Mouse (Mus musculus): ENCODE results near the gene Abhd6. TPM values are rescaled to one million over a fixed set of nuclear protein-coding genes. Genes with fewer than 3 reads are reported as not detected.

Gene Abhd6
- polyA plus RNA-seq, 2 experiments = 11.2 to 21.8 TPM

DNA sequence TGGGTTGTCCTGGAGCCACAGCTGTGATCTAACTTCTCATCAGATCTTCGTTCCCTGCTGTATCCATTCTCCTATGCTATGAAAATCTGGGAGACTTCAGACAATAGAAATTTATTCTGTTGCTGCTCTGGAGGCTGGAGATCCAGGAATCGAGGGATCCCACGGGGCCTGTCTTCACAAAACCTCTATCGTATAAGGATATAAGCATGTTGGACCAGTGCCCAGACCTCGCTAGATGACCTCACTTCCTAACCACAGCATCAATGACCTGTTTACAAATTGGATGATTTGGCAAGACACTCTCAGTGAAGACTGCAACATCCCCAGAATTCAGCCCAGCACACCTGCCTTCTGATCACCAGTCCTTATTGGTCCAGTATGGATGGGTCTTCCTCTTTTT, 41.0 kb upstream of the Abhd6 start:
- WGBS = 60% methylated on average over 5 of the region's 5 CpGs
- ATAC-seq (ENCODE audit: low FRiP score, low read depth) = no peak
- Histone ChIP-seq H3K9me3 (ENCODE audit: control insufficient read depth, low read length) (no peaks in the 10 kb centered on the region), H3K9ac (ENCODE audit: low read depth, low read length, severe bottlenecking) (no peak overlapping the region), H3K4me3 (replicated peaks; ENCODE audit: low read length) (no peak overlapping the region), H3K27me3 (ENCODE audit: control insufficient read depth, insufficient read depth, low read length) (no peaks in the 10 kb centered on the region), H3K4me1 (ENCODE audit: control insufficient read depth, insufficient read depth, low read length) (no peaks in the 10 kb centered on the region), H3K36me3 (ENCODE audit: control insufficient read depth, insufficient read depth, low read length) (no peaks in the 10 kb centered on the region), H3K4me2 (replicated peaks; ENCODE audit: low read depth, low read length, severe bottlenecking) (no peak overlapping the region), H3K27ac (replicated peaks; ENCODE audit: low read depth, low read length) (no peak overlapping the region)
- DNase-seq (ENCODE audit: low spot score) = peak; percentile 64
- TF ChIP-seq POLR2A (IDR thresholded peaks at IDR 0.05; ENCODE audit: borderline replicate concordance, extremely low read depth, insufficient read depth, insufficient read length) = no peak

- Histone ChIP-seq H3K36me3 (ENCODE audit: control insufficient read depth, insufficient read depth, low read length) (no peaks in the 10 kb centered on the region), H3K27ac (replicated peaks; ENCODE audit: low read depth, low read length) (no peak overlapping the region), H3K9me3 (ENCODE audit: control insufficient read depth, low read length) (no peaks in the 10 kb centered on the region), H3K4me3 (replicated peaks; ENCODE audit: low read length) (no peak overlapping the region), H3K4me1 (ENCODE audit: control insufficient read depth, insufficient read depth, low read length) (no peaks in the 10 kb centered on the region), H3K9ac (ENCODE audit: low read depth, low read length, severe bottlenecking) (no peak overlapping the region), H3K27me3 (ENCODE audit: control insufficient read depth, insufficient read depth, low read length) (no peaks in the 10 kb centered on the region), H3K4me2 (replicated peaks; ENCODE audit: low read depth, low read length, severe bottlenecking) (no peak overlapping the region)
- DNase-seq (ENCODE audit: low spot score) (no peak), ATAC-seq (ENCODE audit: low FRiP score, low read depth) (no peak)
- WGBS = 69% methylated on average over 2 of the region's 2 CpGs
- no peak for TF ChIP-seq POLR2A (IDR thresholded peaks at IDR 0.05; ENCODE audit: borderline replicate concordance, extremely low read depth, insufficient read depth, insufficient read length)
Observed at GRCm38 (mm10) chr14:7962626-7963025, 40.1 kb upstream of the Abhd6 start.

DNA sequence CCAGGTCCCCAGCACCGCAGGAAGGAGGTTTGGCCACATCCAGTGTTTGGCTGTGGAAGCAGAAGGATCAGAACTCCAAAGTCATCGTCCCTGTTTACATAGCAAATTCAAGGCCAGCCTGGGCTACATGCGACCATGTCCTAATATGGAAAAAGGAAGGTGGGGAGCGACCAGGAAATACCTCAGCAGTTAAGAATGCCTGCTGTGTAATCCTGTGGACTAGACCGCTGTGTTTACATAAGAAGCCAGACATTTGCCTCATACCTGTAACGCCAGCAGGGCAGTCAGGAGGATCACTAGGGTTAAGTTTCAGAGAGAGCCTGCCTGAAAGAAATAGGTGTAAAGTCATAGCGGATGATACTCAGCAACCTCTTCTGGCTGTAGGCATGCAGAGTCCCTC, 39.5 kb upstream of the Abhd6 start:
- Histone ChIP-seq H3K4me3 (replicated peaks; ENCODE audit: low read length) (no peak overlapping the region), H3K9me3 (ENCODE audit: control insufficient read depth, low read length) (no peaks in the 10 kb centered on the region), H3K36me3 (ENCODE audit: control insufficient read depth, insufficient read depth, low read length) (no peaks in the 10 kb centered on the region), H3K4me2 (replicated peaks; ENCODE audit: low read depth, low read length, severe bottlenecking) (no peak overlapping the region), H3K27me3 (ENCODE audit: control insufficient read depth, insufficient read depth, low read length) (no peaks in the 10 kb centered on the region), H3K9ac (ENCODE audit: low read depth, low read length, severe bottlenecking) (no peak overlapping the region), H3K27ac (replicated peaks; ENCODE audit: low read depth, low read length) (no peak overlapping the region), H3K4me1 (ENCODE audit: control insufficient read depth, insufficient read depth, low read length) (no peaks in the 10 kb centered on the region)
- ATAC-seq (ENCODE audit: low FRiP score, low read depth) (no peak), DNase-seq (ENCODE audit: low spot score) (no peak)
- 56% methylated on average over 7 of the region's 7 CpGs for WGBS
- TF ChIP-seq POLR2A (IDR thresholded peaks at IDR 0.05; ENCODE audit: borderline replicate concordance, extremely low read depth, insufficient read depth, insufficient read length) = no peak

GRCm38 (mm10) chr14:7964219-7964889, 38.3 kb upstream of the Abhd6 start:
- peak; percentile 84 for DNase-seq (ENCODE audit: low spot score)
- H3K4me1 ChIP-seq (ENCODE audit: control insufficient read depth, insufficient read depth, low read length) = no peaks in the 10 kb centered on the region
- no peak overlapping the region for H3K9ac ChIP-seq (ENCODE audit: low read depth, low read length, severe bottlenecking)

DNA sequence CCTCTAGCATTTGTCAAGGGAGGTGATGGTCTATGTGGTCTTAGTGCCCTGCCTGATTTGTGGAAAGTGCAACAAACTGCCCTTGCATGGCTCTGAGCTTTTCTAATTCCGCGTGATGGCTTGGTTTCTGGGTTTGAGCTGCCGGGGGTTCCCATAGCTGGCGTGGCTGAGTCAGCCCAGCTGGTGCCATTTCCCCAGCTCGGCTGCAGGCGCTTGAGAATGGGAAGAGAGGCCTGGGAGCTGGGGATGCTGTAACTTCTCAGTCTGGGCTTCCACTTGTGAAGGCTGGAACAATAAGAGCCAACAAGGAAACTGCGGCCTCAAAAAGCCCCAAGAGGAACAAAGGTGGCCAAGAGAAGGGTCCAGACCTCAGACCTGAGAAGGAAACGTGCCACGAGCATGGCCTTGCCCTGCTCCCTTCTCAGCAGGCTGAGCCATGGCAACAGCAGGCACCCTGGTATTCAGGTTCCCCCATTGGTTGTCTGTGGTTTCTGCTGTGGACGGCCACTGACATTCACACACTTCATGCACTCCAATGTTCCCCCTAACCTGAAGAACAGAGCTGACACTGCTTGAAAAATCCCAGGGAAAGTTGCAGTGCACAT, 30.7 kb upstream of the Abhd6 start:
- Histone ChIP-seq H3K9me3 (ENCODE audit: control insufficient read depth, low read length) (no peaks in the 10 kb centered on the region), H3K36me3 (ENCODE audit: control insufficient read depth, insufficient read depth, low read length) (no peaks in the 10 kb centered on the region), H3K27me3 (ENCODE audit: control insufficient read depth, insufficient read depth, low read length) (no peaks in the 10 kb centered on the region), H3K4me3 (replicated peaks; ENCODE audit: low read length) (no peak overlapping the region), H3K4me1 (ENCODE audit: control insufficient read depth, insufficient read depth, low read length) (no peaks in the 10 kb centered on the region), H3K27ac (replicated peaks; ENCODE audit: low read depth, low read length) (no peak overlapping the region), H3K9ac (ENCODE audit: low read depth, low read length, severe bottlenecking) (no peak overlapping the region), H3K4me2 (replicated peaks; ENCODE audit: low read depth, low read length, severe bottlenecking) (no peak overlapping the region)
- DNase-seq (ENCODE audit: low spot score) (no peak), ATAC-seq (ENCODE audit: low FRiP score, low read depth) (no peak)
- 63% methylated on average over 10 of the region's 10 CpGs for WGBS
- TF ChIP-seq POLR2A (IDR thresholded peaks at IDR 0.05; ENCODE audit: borderline replicate concordance, extremely low read depth, insufficient read depth, insufficient read length) = no peak

More at GRCm38 (mm10) chr14:7964219-7964889, 38.3 kb upstream of the Abhd6 start:
- peak; percentile 74; the same call in 1 of the 2 replicates for ATAC-seq (ENCODE audit: low FRiP score, low read depth)
- Histone ChIP-seq H3K4me2 (replicated peaks; ENCODE audit: low read depth, low read length, severe bottlenecking) (no peak overlapping the region), H3K36me3 (ENCODE audit: control insufficient read depth, insufficient read depth, low read length) (no peaks in the 10 kb centered on the region), H3K27me3 (ENCODE audit: control insufficient read depth, insufficient read depth, low read length) (no peaks in the 10 kb centered on the region), H3K27ac (replicated peaks; ENCODE audit: low read depth, low read length) (no peak overlapping the region), H3K9me3 (ENCODE audit: control insufficient read depth, low read length) (no peaks in the 10 kb centered on the region), H3K4me3 (replicated peaks; ENCODE audit: low read length) (no peak overlapping the region)
- WGBS = 52% methylated on average over 11 of the region's 11 CpGs
- TF ChIP-seq POLR2A (IDR thresholded peaks at IDR 0.05; ENCODE audit: borderline replicate concordance, extremely low read depth, insufficient read depth, insufficient read length) = no peak

All from limb, embryonic 14.5 days (tissue).